Mouse (Mus musculus) ES-Bruce4 (cell line): ENCODE measurements around the gene Rrp7a.

ENCODE experiments used
- CTCF ChIP-seq: IDR thresholded peaks from one replicate; pipeline ENCODE4 v1.8.1; 2011; ENCODE audit warnings: low read depth, low read length
- EP300 ChIP-seq: IDR thresholded peaks from 2 replicates; pipeline ENCODE4 v1.6.1; 2011; ENCODE audit warnings: low read depth, low read length; ENCODE audit not compliant: insufficient read depth
- POLR2A ChIP-seq: IDR thresholded peaks from one replicate; pipeline ENCODE4 v1.8.1; 2011; ENCODE audit warnings: low read length; ENCODE audit not compliant: insufficient read depth

DNA sequence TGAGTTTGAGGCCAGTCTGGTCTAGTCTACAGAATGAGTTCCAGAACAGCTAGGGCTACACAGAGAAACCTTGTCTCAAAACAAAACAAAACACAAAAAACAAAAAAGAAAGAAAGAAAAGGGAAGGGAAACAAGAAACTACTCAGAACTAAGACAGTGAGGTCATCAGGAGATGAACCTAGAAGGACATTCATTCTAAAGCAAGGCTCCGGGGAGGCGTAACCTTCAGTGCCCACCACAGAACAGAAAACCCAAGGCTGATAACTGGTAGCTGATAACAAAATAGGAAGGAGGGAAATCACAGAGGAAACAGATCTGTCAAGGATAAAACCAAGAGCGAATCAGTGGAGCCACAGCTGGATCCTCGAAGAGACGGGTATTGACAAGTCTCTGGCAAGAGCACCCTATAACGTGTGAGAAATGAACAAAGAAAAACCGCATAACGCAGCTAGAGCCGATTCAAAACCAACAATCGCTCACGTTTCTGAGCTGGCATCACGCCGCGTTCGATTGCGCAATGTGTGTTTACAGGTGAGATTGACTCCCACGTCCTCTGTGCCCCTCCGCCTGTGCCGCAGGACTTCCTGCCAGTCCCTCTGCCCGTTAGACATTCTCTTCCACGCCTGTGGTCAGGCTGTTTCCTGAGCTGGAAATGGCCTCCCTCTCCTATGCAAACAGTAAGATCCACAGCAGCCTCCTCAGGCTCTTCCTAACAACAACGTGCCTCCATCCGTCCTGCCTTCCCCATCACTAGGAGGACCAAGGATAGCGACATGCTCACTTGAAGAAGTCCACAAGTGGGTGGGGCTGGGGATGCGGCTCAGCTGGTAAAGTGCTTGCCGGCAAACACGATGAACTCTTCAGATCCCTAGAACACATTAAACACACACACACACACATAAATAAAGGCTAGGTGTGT lies 46.7 kb downstream of the Rrp7a start:
- no peak for TF ChIP-seq POLR2A
- TF ChIP-seq CTCF: no peak
- no peak for TF ChIP-seq EP300
